Mouse (Mus musculus): ENCODE results near the gene Tmprss13.

- TF ChIP-seq POLR2A (IDR thresholded peaks at IDR 0.05; ENCODE audit: low read depth, low read length) (no peak), CTCF (IDR thresholded peaks at IDR 0.05; ENCODE audit: borderline replicate concordance, insufficient read depth, low read length) (no peak)
These were observed 29.7 kb downstream of the Tmprss13 start for GRCm38 (mm10) chr9:45348560-45348959.

Measured in embryonic fibroblast, embryonic 13.5 days (primary cell).